Mouse (Mus musculus) liver, embryonic 11.5 days (tissue): ENCODE measurements around the gene Dhfr. TPM values are rescaled to one million over a fixed set of nuclear protein-coding genes. Genes with fewer than 3 reads are reported as not detected.

Experiments used
- ATAC-seq: fragments of 200-750 bp; cut with Nextera tagmentation; replicated peaks from 2 replicates; pipeline ENCODE4 v1.8.0; 2017; ENCODE audit warnings: moderate number of reproducible peaks, mild to moderate bottlenecking, moderate TSS enrichment, moderate library complexity; ENCODE audit not compliant: low FRiP score
- DNase-seq: peaks from one replicate; pipeline ENCODE4 v3.0.0-alpha.2; 2017; ENCODE audit warnings: low spot score
- H3K27ac ChIP-seq: fragments of 300-500 bp; sonication (generic); 2 replicates; pipeline ENCODE4 v1.5.1; 2014; ENCODE audit warnings: mild to moderate bottlenecking, low read depth, low read length, control low read depth
- H3K27me3 ChIP-seq: fragments of 300-500 bp; sonication (generic); replicated peaks from 2 replicates; pipeline ENCODE4 v1.6.1; 2014; ENCODE audit warnings: low read length, mixed read lengths; ENCODE audit not compliant: control insufficient read depth, insufficient read depth
- H3K36me3 ChIP-seq: fragments of 300-500 bp; sonication (generic); 2 replicates; pipeline ENCODE4 v1.6.1; 2014; ENCODE audit warnings: mild to moderate bottlenecking, low read length, moderate library complexity, mixed read lengths; ENCODE audit not compliant: control insufficient read depth, insufficient read depth
- H3K4me1 ChIP-seq: fragments of 300-500 bp; sonication (generic); replicated peaks from 2 replicates; pipeline ENCODE4 v1.6.1; 2014; ENCODE audit warnings: low read length, mixed read lengths; ENCODE audit not compliant: control insufficient read depth, insufficient read depth
- H3K4me2 ChIP-seq: fragments of 300-500 bp; sonication (generic); 2 replicates; pipeline ENCODE4 v1.6.1; 2014; ENCODE audit warnings: mild to moderate bottlenecking, control low read depth, moderate library complexity
- H3K4me3 ChIP-seq: fragments of 300-500 bp; sonication (generic); 2 replicates; pipeline ENCODE4 v1.5.1; 2014; ENCODE audit warnings: low read depth, low read length, control low read depth
- H3K9ac ChIP-seq: fragments of 300-500 bp; sonication (generic); 2 replicates; pipeline ENCODE4 v1.6.1; 2014; ENCODE audit warnings: low read depth, low read length, control low read depth
- H3K9me3 ChIP-seq: fragments of 300-500 bp; sonication (generic); 2 replicates; pipeline ENCODE4 v1.6.1; 2016; ENCODE audit warnings: low read length, inconsistent platforms, mixed read lengths; ENCODE audit not compliant: control insufficient read depth
- WGBS: fragments of 180-500 bp; shearing (Covaris S2); extraction: QIAGEN DNeasy Blood & Tissue Kit; methylation state at CpG from one replicate; pipeline ENCODE4 v1.1.7; 2014; 5-methylcytosine and 5-hydroxymethylcytosine counted together
- polyA plus RNA-seq: library from polyadenylated mRNA; unstranded; fragments of >200 nt; fragmentation: Nextera tagmentation; extraction: Ambion mirVana; gene quantifications from 2 replicates; pipeline ENCODE4 v1.2.1, GENCODE M21; 2014

Dhfr gene
- polyA plus RNA-seq, 1 experiment from 2014 or later, result 30.1 TPM

DNA sequence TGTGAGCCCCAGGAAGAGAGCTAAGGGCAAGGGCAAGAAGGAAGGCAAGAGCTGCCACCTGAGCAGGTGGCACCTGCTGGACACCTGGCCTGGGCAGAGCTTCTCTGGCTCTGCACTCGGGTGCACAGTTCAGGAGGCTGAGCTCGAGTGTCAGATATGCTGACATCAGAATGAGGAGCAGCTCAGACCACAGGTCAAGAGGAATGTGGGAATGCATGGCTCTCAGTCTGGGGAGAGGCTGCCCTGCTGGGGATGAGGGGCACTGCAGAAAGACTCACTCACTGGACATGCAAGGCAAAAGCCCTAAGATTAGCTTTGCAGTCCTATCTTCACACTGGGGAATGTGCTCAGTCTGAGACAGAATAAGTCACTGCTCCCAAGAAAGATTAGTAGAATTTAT lies 47.5 kb downstream of the Dhfr start:
- Histone ChIP-seq H3K9me3 (no peaks in the 10 kb centered on the region), H3K36me3 (no peaks in the 10 kb centered on the region), H3K4me2 (no peak overlapping the region), H3K4me1 (no peaks in the 10 kb centered on the region), H3K27me3 (no peaks in the 10 kb centered on the region), H3K27ac (no peak overlapping the region), H3K4me3 (no peak overlapping the region), H3K9ac (no peak overlapping the region)
- 49% methylated on average over 2 of the region's 2 CpGs for WGBS
- ATAC-seq (no peak), DNase-seq (no peak)

DNA sequence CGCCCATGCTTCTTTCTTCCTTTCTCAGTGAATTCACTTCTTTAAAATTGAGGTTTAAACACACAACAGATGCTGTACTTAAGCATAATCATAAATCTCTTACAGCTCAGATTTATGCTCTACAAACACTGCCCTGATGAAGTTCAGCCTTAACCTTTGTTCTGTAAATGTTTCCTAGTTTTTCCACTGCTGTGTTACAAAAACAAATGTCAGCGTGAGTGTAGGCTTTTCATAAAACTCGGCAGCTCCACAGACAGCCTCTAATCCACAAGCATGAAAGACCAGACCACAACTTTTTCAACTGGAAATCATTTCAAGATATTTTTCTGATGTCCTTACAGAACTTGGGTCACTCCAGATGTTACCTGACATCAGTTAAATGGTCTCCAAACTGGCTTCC lies 49.0 kb downstream of the Dhfr start:
- H3K27me3 ChIP-seq, result no peaks in the 10 kb centered on the region
- H3K4me1 ChIP-seq, result no peaks in the 10 kb centered on the region
- H3K9ac ChIP-seq, result no peak overlapping the region
- H3K36me3 ChIP-seq, result no peaks in the 10 kb centered on the region
- no peak overlapping the region for H3K4me2 ChIP-seq
- no peak overlapping the region for H3K4me3 ChIP-seq
- 69% methylated on average over 3 of the region's 3 CpGs for WGBS
- no peak for DNase-seq
- ATAC-seq, result no peak
- H3K27ac ChIP-seq, result no peak overlapping the region
- no peaks in the 10 kb centered on the region for H3K9me3 ChIP-seq

DNA sequence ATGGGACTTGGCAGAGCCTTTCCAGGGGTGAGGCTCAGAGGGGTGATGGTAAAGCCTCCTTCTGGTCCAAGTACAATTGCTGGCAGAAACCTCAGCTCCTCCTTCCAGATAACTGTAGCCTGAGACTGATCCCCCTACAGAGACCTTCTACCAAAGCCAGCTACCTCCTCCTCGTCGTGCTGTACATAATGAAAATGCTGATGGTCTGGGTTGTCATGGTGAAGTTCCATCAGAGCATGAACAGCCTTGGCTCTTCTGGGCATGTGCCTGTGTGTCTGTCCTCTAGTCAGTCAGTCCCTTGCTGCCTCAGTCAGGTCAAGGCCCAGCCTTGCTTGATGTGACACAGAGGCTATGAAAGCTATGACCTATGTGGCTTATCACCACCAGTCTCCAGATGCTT lies 56.0 kb downstream of the Dhfr start:
- Histone ChIP-seq H3K9me3 (no peaks in the 10 kb centered on the region), H3K4me2 (no peak overlapping the region), H3K9ac (no peak overlapping the region), H3K36me3 (no peaks in the 10 kb centered on the region), H3K4me3 (no peak overlapping the region), H3K27me3 (no peaks in the 10 kb centered on the region), H3K4me1 (no peaks in the 10 kb centered on the region), H3K27ac (no peak overlapping the region)
- DNase-seq (no peak), ATAC-seq (no peak; the same call in 1 of the 2 replicates)
- 90% methylated on average over 2 of the region's 2 CpGs for WGBS

DNA sequence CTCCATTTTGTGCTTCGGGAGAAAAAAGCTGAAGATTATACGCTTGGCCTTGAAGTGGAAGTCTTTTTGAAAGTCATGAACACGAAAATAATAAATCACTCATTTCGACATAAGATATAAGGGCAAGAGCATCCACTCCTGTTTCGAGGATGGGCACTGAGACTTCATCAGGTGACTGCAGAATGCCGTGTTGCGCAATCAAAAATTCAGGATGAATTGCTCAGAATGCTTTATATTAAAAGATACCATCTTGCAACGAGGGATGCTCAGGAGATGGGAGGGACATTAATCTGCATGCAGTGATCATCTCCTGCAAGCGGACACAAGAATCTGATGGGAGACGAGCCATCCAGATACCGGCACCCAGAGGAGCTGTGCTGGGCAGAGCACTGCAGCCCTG lies 65.1 kb downstream of the Dhfr start:
- Histone ChIP-seq H3K27ac (no peak overlapping the region), H3K9me3 (no peaks in the 10 kb centered on the region), H3K36me3 (no peaks in the 10 kb centered on the region), H3K4me3 (no peak overlapping the region), H3K4me2 (no peak overlapping the region), H3K27me3 (peaks cover 23% of the 10 kb centered on the region), H3K9ac (no peak overlapping the region), H3K4me1 (no peaks in the 10 kb centered on the region)
- ATAC-seq (no peak), DNase-seq (no peak)
- WGBS, result 80% methylated on average over 11 of the region's 11 CpGs

DNA sequence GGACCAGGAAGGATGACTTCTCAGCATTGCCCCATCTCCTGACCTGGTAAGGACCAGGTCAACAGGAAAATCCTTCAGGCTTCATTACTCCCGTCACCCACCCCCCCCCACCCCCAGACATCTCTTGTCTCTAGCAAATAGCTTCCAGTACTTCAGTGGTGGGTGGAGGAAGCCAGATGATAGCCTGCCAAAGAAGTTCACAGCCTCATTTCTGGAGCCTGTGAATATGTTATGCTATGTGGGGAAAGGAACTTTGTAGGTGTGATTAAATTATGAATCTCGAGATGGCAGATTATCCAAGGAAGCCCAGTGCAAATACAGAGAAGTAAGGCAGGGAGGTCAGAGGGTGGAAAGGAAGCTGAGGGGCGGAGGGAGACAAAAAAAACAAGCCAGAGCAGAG lies 69.2 kb downstream of the Dhfr start:
- Histone ChIP-seq H3K36me3 (no peaks in the 10 kb centered on the region), H3K9ac (no peak overlapping the region), H3K27me3 (peaks cover 64% of the 10 kb centered on the region), H3K4me2 (no peak overlapping the region), H3K4me1 (no peaks in the 10 kb centered on the region; the same call in 1 of the 2 replicates), H3K4me3 (no peak overlapping the region), H3K9me3 (no peaks in the 10 kb centered on the region), H3K27ac (no peak overlapping the region)
- ATAC-seq (no peak), DNase-seq (no peak)
- 44% methylated on average over 3 of the region's 3 CpGs for WGBS

GRCm38 (mm10) chr13:92425758-92426264 lies 71.3 kb downstream of the Dhfr start, which contains the start of gene Ankrd34b:
TSS of gene Ankrd34b (plus strand) at chr13:92425896.
- peak; percentile 39 for ATAC-seq
- H3K9ac ChIP-seq, result no peak within 1 kb of the TSS
- H3K4me2 ChIP-seq, result peak within 1 kb of the TSS; percentile 83
- peak within 1 kb of the TSS; percentile 53 for H3K4me3 ChIP-seq
- H3K27me3 ChIP-seq, result peaks cover 64% of the 10 kb centered on the region
- WGBS, result 1% methylated on average over 51 of the region's 54 CpGs
- DNase-seq, result no peak
- H3K36me3 ChIP-seq, result no peaks in the 10 kb centered on the region
- no peak within 1 kb of the TSS for H3K27ac ChIP-seq
- no peaks in the 10 kb centered on the region; the same call in 1 of the 2 replicates for H3K4me1 ChIP-seq
- no peaks in the 10 kb centered on the region for H3K9me3 ChIP-seq

DNA sequence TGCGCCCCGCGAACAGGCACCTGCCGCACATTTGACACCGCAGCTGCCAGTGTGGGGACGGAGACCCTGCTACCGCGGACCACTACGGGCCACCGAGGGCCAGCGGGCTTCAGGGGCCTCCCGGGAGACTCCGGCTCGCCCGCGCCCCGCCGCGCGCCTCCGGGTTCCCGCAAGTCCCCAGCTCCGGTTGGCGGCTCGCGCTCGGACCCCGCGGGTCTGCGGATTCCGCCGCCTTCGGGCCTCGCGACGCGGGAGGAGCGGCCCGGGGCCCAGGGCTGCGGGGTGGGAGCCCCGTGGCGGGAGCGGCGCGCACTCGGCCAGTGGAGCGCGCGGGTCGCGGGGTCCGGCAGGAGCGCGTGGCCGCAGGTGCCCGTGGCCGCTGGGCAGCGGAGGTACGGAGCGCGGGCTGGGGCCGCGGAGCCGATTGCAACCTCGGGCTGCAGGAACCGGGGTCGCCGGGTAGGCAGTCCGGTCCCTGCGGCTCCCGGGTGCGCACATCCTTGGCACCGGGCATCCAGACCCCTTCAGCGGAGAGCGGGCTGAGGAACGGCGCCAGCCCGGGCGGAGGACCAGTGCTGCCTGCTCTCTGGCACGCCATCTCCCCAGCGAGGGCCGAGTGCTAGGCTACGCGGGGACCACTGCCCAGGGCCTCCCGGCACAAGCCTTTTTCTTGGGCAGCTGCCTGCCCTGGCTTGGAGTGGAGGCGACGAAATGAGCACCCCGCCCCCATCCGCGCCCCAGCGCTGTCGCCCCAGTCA lies 71.9 kb downstream of the Dhfr start:
- H3K4me1 ChIP-seq, result no peaks in the 10 kb centered on the region; the same call in 1 of the 2 replicates
- peak overlapping the region; percentile 83 for H3K4me2 ChIP-seq
- H3K9me3 ChIP-seq, result no peaks in the 10 kb centered on the region
- peak overlapping the region; percentile 53 for H3K4me3 ChIP-seq
- H3K27me3 ChIP-seq, result peaks cover 64% of the 10 kb centered on the region
- no peaks in the 10 kb centered on the region for H3K36me3 ChIP-seq
- WGBS, result 2% methylated on average over 92 of the region's 92 CpGs
- H3K9ac ChIP-seq, result no peak overlapping the region
- DNase-seq, result peak; percentile 49
- H3K27ac ChIP-seq, result no peak overlapping the region
- no peak for ATAC-seq

GRCm38 (mm10) chr13:92427351-92427855 lies 72.9 kb downstream of the Dhfr start:
- ATAC-seq, result no peak
- DNase-seq, result no peak
- WGBS, result 43% methylated on average over 4 of the region's 4 CpGs
- no peak overlapping the region for H3K27ac ChIP-seq
- H3K9me3 ChIP-seq, result no peaks in the 10 kb centered on the region
- no peak overlapping the region for H3K9ac ChIP-seq
- no peak overlapping the region for H3K4me3 ChIP-seq
- H3K4me1 ChIP-seq, result no peaks in the 10 kb centered on the region; the same call in 1 of the 2 replicates
- H3K36me3 ChIP-seq, result no peaks in the 10 kb centered on the region
- peaks cover 64% of the 10 kb centered on the region for H3K27me3 ChIP-seq
- no peak overlapping the region for H3K4me2 ChIP-seq
